Mouse (Mus musculus): Measurements from ENCODE around the gene Gabbr2. TPM values are rescaled to one million over a fixed set of nuclear protein-coding genes. Genes with fewer than 3 reads are reported as not detected.

The Gabbr2 gene
- polyA plus RNA-seq, 1 experiment from 2014 or later = 5.5 TPM

DNA sequence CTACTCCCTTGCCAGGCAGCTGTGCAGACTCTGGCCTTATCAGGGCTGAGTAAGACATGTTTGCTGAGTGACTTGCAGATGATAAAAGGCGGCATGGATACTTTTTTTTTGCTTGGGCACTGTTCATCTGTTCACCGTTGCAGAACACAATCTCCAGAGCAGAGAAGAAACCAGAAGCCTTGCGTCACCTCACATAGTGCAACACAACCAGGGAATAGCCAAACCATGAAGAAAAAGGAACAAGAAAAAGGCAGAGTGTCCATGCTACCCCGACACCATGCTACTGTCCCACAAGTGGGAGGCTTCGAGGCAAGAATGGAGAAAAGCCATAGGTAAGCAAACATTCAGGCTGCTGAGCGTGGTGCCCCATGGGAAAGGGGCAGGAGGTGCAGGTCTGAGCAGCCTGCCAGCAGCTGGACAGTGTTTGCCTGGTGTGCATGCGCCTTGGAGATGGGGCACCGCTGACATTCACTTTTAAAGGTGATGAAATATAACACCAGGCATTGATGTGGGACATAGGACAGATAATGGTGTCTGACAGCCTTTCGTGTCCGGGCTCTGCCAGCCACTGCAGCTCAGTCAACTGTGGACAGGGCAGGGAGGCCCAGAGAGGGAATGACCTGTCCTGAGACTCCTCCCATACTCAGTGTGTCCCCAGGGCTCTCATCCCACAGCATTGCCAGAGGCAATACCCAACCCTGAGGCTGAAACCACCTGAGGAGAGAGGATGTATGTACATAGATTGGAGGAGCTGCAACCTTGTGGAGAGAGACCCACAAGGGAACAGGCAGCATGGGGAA, 31.3 kb upstream of the Gabbr2 start:
- no peak for ATAC-seq
- Histone ChIP-seq H3K4me3 (replicated peaks; ENCODE audit: low read length) (no peak overlapping the region), H3K4me2 (ENCODE audit: low read length) (no peak overlapping the region), H3K27ac (ENCODE audit: low read length) (no peak overlapping the region), H3K4me1 (replicated peaks; ENCODE audit: control insufficient read depth, insufficient read depth, low read length) (no peaks in the 10 kb centered on the region), H3K9ac (replicated peaks; ENCODE audit: low read depth, low read length) (no peak overlapping the region), H3K9me3 (ENCODE audit: control insufficient read depth, low read length) (no peaks in the 10 kb centered on the region), H3K27me3 (replicated peaks; ENCODE audit: control insufficient read depth, insufficient read depth, low read length) (no peaks in the 10 kb centered on the region), H3K36me3 (ENCODE audit: control insufficient read depth, insufficient read depth) (no peaks in the 10 kb centered on the region; the same call in 1 of the 2 replicates)
- 83% methylated on average over 10 of the region's 10 CpGs for WGBS

DNA sequence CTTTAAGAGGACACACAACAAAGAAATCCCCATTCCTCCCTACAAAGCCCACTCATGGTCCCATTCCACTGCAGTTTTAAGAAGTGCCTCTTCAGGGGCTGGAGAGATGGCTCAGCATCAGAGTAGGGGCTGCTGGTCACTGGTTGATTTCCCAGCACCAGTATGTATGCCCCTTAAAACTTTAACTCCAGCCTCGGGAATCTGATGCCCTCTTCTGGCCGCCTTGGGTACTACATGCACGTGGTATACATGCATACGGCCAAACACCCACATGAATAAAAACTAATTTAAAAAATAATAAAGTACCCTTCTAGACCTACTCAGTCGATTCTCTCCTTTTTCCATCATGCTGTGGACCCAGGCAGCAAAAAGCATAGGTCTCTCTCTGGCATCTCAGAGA, 28.9 kb upstream of the Gabbr2 start:
- no peak for ATAC-seq
- Histone ChIP-seq H3K27ac (ENCODE audit: low read length) (no peak overlapping the region), H3K9me3 (ENCODE audit: control insufficient read depth, low read length) (no peaks in the 10 kb centered on the region), H3K9ac (replicated peaks; ENCODE audit: low read depth, low read length) (no peak overlapping the region), H3K36me3 (ENCODE audit: control insufficient read depth, insufficient read depth) (peaks cover 5% of the 10 kb centered on the region; the same call in 1 of the 2 replicates), H3K27me3 (replicated peaks; ENCODE audit: control insufficient read depth, insufficient read depth, low read length) (no peaks in the 10 kb centered on the region), H3K4me3 (replicated peaks; ENCODE audit: low read length) (no peak overlapping the region), H3K4me2 (ENCODE audit: low read length) (no peak overlapping the region), H3K4me1 (replicated peaks; ENCODE audit: control insufficient read depth, insufficient read depth, low read length) (no peaks in the 10 kb centered on the region)
- 9% methylated on average over 5 of the region's 5 CpGs for WGBS

DNA sequence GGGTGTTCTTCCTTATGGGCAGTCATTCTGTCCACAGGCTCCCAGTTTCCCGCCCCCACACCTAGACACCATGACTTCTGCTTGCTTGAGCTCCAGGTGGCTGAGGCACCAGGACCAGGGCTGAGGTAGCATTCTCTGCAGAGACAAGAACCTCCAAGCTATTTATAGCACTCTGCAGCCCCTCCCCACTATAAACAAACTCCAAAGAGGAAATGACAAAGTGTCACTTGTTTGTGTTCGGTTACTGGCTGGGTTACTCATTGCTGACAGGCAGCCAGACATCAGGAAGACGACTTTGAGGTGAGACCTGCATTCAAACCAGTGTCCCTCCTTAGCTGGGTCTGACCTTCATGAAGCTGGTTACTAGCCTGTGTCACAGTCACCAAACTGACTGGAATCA, 23.5 kb upstream of the Gabbr2 start:
- Histone ChIP-seq H3K9ac (replicated peaks; ENCODE audit: low read depth, low read length) (no peak overlapping the region), H3K36me3 (ENCODE audit: control insufficient read depth, insufficient read depth) (peaks cover 5% of the 10 kb centered on the region; the same call in 1 of the 2 replicates), H3K27me3 (replicated peaks; ENCODE audit: control insufficient read depth, insufficient read depth, low read length) (no peaks in the 10 kb centered on the region), H3K9me3 (ENCODE audit: control insufficient read depth, low read length) (no peaks in the 10 kb centered on the region), H3K4me3 (replicated peaks; ENCODE audit: low read length) (no peak overlapping the region), H3K4me2 (ENCODE audit: low read length) (no peak overlapping the region), H3K4me1 (replicated peaks; ENCODE audit: control insufficient read depth, insufficient read depth, low read length) (peaks cover 19% of the 10 kb centered on the region), H3K27ac (ENCODE audit: low read length) (no peak overlapping the region)
- ATAC-seq = no peak
- WGBS = 75% methylated on average over 3 of the region's 3 CpGs

GRCm38 (mm10) chr4:47012476-47012875, 20.8 kb upstream of the Gabbr2 start:
- peaks cover 5% of the 10 kb centered on the region; the same call in 1 of the 2 replicates for H3K36me3 ChIP-seq (ENCODE audit: control insufficient read depth, insufficient read depth)
- H3K4me1 ChIP-seq (replicated peaks; ENCODE audit: control insufficient read depth, insufficient read depth, low read length) = peaks cover 19% of the 10 kb centered on the region
- H3K4me3 ChIP-seq (replicated peaks; ENCODE audit: low read length) = no peak overlapping the region
- ATAC-seq = no peak
- H3K9me3 ChIP-seq (ENCODE audit: control insufficient read depth, low read length) = no peaks in the 10 kb centered on the region
- no peak overlapping the region for H3K27ac ChIP-seq (ENCODE audit: low read length)
- 46% methylated on average over 10 of the region's 10 CpGs for WGBS
- no peak overlapping the region for H3K4me2 ChIP-seq (ENCODE audit: low read length)
- H3K27me3 ChIP-seq (replicated peaks; ENCODE audit: control insufficient read depth, insufficient read depth, low read length) = no peaks in the 10 kb centered on the region
- H3K9ac ChIP-seq (replicated peaks; ENCODE audit: low read depth, low read length) = no peak overlapping the region

DNA sequence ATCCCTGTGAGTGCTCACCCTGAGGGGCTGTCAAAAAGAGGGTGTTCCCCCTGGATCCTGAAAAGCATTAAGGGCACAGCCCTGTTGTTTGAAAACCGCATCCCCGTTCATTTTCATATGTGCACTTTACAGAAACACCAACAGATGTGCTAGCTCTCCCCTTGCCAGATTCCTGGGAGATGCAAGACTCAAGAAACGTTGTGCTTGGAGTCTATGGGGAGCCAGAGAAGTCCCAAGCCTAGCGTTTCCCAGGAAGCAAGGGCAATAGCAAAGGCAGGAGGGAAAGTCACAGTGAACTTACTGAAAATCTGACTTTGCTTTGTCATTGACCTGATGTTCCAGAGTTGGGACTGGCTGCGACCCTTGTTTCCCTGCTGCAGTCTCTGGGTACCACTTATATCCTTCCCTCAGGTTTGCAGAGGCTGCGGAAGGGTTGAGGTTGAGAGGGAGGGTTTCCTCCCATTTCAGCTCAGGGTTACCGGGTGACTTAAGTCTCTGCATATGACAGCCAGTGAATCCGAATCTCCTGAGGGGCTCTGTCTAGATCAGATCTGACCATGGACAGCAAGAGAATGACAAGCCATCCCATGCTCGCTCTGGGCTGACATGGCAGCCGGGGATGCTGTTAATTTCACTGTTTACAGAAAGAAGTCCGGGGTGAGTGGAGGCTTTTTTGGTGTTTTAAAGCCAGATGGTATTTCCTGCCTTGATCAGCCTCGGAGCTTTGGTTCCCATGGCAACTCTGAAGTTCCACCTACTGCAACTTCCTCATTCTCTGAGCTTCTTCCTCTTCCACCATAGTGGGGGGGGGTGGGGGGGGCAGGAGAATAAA, 18.9 kb upstream of the Gabbr2 start:
- WGBS = 52% methylated on average over 12 of the region's 12 CpGs
- Histone ChIP-seq H3K36me3 (ENCODE audit: control insufficient read depth, insufficient read depth) (no peaks in the 10 kb centered on the region), H3K4me3 (replicated peaks; ENCODE audit: low read length) (no peak overlapping the region), H3K27ac (ENCODE audit: low read length) (peak overlapping the region; percentile 57), H3K27me3 (replicated peaks; ENCODE audit: control insufficient read depth, insufficient read depth, low read length) (no peaks in the 10 kb centered on the region), H3K9me3 (ENCODE audit: control insufficient read depth, low read length) (no peaks in the 10 kb centered on the region), H3K4me1 (replicated peaks; ENCODE audit: control insufficient read depth, insufficient read depth, low read length) (peaks cover 19% of the 10 kb centered on the region), H3K4me2 (ENCODE audit: low read length) (peak overlapping the region; percentile 23), H3K9ac (replicated peaks; ENCODE audit: low read depth, low read length) (no peak overlapping the region)
- ATAC-seq = peak; percentile 74

DNA sequence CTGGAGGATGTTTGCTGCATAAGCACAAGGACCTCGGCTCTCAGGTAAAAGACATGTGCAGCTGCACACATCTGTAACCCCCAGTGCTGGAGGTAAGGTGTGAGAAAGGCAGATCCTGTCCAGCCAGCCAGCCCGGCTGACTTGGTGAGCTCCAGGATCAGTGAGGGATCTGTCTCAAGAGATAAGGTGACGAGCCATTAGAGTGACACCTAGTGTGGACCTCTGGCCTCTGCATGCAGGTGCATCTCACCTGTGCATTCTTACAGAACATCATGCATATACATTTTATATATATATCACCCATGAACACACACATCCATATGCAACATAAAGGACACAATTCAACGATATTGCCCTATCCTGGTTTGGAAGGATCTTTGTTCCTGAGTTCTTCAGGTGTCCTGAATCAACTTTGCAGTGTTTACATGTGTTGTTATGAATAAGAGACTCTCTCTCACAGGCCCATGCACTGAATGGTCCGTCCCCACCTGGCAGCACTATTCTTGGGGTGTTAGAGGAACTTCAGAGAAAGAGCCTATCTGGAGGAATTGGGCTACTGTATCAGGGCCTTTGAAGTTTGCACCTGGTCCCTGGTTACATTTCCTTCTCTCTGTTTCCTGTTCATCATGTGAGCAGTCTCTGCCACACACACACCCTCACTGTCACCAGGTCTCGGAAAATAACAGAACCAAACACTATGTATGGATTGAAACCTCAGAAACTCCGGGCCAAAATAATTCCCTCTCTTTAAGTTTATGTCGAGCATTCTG, 9.1 kb upstream of the Gabbr2 start:
- Histone ChIP-seq H3K27me3 (replicated peaks; ENCODE audit: control insufficient read depth, insufficient read depth, low read length) (no peaks in the 10 kb centered on the region), H3K4me3 (replicated peaks; ENCODE audit: low read length) (no peak overlapping the region), H3K27ac (ENCODE audit: low read length) (no peak overlapping the region), H3K9me3 (ENCODE audit: control insufficient read depth, low read length) (no peaks in the 10 kb centered on the region), H3K4me1 (replicated peaks; ENCODE audit: control insufficient read depth, insufficient read depth, low read length) (no peaks in the 10 kb centered on the region), H3K4me2 (ENCODE audit: low read length) (no peak overlapping the region), H3K36me3 (ENCODE audit: control insufficient read depth, insufficient read depth) (no peaks in the 10 kb centered on the region), H3K9ac (replicated peaks; ENCODE audit: low read depth, low read length) (no peak overlapping the region)
- WGBS = 77% methylated on average over 8 of the region's 8 CpGs
- no peak for ATAC-seq

GRCm38 (mm10) chr4:46997969-46998368, 6.3 kb upstream of the Gabbr2 start:
- Histone ChIP-seq H3K36me3 (ENCODE audit: control insufficient read depth, insufficient read depth) (no peaks in the 10 kb centered on the region), H3K4me2 (ENCODE audit: low read length) (no peak overlapping the region), H3K4me1 (replicated peaks; ENCODE audit: control insufficient read depth, insufficient read depth, low read length) (no peaks in the 10 kb centered on the region), H3K9ac (replicated peaks; ENCODE audit: low read depth, low read length) (no peak overlapping the region), H3K9me3 (ENCODE audit: control insufficient read depth, low read length) (no peaks in the 10 kb centered on the region), H3K4me3 (replicated peaks; ENCODE audit: low read length) (no peak overlapping the region), H3K27ac (ENCODE audit: low read length) (no peak overlapping the region), H3K27me3 (replicated peaks; ENCODE audit: control insufficient read depth, insufficient read depth, low read length) (peaks cover 12% of the 10 kb centered on the region)
- ATAC-seq = no peak
- WGBS = 90% methylated on average over 2 of the region's 2 CpGs

DNA sequence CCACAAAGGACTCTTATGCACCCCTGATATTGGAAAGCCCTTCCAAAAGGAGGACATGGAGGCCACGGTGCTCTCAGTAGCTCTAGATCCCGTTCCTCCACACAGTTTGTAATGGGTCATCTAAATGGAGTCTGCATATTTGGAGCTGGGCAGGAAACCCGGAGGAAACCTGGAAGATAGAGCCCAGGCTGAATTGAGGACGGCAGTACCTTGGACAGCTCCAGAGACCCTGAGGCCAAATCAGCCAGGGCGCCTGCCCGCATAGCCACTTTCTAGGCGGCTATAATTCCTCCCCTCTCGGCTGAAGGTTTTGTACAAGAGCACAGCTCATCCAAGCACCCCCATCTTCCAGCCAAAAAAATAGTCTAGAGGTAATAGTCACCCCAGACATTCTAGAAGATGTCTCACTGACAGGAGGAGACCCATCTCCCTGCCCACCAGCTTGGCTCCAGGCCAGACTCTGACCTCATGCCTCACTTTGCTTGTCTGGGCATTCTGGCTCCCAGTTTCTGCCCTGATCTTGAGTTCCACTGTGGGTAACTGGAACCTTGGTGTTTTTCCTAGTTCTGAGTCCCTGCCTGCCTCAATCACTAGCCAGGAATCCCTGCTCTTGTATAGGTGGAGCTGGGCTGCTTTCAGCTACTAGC, 1.3 kb upstream of the Gabbr2 start:
- 3% methylated on average over 8 of the region's 8 CpGs for WGBS
- Histone ChIP-seq H3K9ac (replicated peaks; ENCODE audit: low read depth, low read length) (no peak overlapping the region), H3K27ac (ENCODE audit: low read length) (no peak overlapping the region), H3K9me3 (ENCODE audit: control insufficient read depth, low read length) (no peaks in the 10 kb centered on the region), H3K4me1 (replicated peaks; ENCODE audit: control insufficient read depth, insufficient read depth, low read length) (peaks cover 26% of the 10 kb centered on the region), H3K27me3 (replicated peaks; ENCODE audit: control insufficient read depth, insufficient read depth, low read length) (peaks cover 36% of the 10 kb centered on the region), H3K36me3 (ENCODE audit: control insufficient read depth, insufficient read depth) (no peaks in the 10 kb centered on the region), H3K4me2 (ENCODE audit: low read length) (no peak overlapping the region), H3K4me3 (replicated peaks; ENCODE audit: low read length) (no peak overlapping the region)
- ATAC-seq = no peak

Data from forebrain, embryonic 16.5 days (tissue).